Mouse (Mus musculus): ENCODE data around the gene Gstm7.
"Not testable (repeated sequence)": the region's sequence is repeated elsewhere in the genome, so short reads cannot be mapped to it uniquely, and the experiment has no call there.

The Gstm7 gene

DNA sequence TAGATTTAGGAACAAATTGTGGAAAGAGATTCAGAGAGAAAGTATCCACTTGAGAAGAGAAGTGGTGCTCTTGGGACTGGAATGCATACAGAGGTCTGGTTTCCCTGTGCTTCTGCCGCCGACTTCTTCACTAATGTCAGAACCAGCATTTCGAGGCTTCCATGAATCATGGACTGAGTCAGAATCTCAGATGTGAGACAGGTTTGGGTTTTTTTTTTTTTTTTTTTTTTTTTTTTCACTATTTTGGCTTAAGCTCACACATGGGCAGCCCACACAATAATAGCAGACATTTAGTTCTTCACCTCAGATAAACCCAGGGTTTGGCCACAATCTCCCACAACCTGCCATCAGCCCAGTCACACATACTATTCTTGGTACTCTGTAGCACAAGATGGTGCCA, 3.7 kb upstream of the Gstm7 start:
- no peak for DNase-seq (ENCODE audit: low spot score)

DNA sequence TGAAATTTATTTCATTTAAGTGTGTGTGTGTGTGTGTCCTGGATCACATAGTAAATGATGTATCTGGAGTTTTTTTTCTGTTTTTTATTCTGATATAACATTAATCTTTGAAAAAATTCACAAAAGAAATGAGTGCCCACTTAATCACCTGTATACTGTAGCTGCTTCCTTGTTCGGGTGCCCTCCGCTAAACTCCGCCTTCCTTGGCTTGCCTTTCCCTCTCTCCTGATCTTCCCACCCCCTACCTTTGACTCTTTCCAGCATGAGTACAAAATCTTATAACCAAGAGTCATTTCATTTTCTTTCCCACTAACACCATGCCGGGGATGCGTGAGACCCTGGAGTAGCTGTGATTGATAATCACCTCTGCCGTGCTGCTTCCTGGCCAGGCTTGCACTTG, 511 bp upstream of the Gstm7 start:
- no peak for DNase-seq (ENCODE audit: low spot score)

DNA sequence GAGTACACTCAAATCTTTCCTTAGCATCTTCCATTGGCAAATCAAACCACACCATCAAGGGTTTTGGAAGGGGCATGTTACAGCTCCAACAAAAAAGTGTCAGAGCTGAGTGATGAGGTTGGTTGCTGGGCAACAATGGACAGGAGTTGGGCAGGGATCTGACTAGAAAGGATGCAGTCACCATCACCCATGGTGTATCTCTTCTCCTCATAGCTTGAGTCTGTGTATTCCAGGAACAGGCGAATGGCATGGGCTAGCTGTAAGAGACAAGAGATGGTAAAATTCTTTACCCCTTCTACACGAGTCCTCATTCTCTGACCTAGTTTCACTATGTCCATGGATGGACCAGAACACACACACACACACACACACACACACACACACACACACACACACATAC, 483 bp downstream of the Gstm7 start:
- DNase-seq (ENCODE audit: low spot score): no peak

DNA sequence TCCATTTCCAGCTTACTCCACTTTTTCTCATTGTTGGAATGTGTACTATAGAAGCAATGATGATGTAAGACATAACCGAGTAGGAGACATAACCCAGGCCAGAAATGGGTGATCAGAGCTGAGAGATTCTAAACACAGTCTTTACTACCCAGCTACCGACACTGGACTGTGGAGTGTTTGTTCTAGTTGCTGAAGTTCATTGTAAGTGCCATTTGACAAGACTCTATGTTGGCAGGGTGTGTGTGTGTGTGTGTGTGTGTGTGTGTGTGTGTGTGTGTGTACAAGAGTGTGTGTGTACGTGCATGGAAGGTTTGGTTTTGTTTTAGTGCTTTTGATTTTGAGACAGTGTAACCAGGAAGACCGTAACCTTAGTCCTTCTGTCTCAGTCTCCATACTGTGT, 1.9 kb downstream of the Gstm7 start:
- DNase-seq (ENCODE audit: low spot score): no peak

DNA sequence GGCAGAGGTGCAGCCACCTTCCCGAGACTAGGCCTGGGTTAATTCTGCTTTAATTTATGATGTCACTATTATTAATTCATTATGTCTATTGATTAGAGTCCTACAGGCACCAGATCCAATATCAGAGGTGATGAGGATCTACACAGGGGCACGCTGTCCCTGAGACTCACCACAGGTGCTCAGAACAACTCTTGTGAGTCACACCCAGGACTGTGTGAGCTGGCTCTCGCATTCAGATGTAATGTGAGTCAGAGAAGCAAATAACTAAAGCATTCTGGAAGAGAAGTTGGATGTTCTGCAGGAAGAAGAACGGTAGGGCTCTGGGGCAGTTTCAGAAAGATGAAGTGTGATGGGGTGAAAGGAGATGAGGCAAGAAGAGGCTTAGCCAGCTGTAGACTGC, 2.4 kb downstream of the Gstm7 start:
- DNase-seq (ENCODE audit: low spot score): no peak

DNA sequence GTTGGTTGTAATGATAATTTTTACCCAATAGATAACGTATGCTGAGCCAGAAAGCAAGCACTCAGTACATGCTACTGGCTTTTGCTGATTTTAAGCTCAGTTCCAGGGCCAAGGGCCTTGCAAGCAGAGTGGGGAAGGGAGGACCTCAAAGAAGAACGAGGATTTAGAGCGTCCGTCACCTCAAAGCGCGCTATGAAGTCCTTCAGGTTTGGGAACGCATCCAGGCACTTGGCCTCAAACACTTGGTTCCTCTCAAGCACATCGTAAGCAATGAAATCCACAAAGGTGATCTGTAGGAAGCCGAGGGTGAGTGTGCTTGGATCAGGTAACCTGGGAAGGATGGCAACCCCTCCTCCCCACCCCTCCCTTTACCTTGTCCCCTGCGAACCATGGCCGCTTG, 2.9 kb downstream of the Gstm7 start:
- DNase-seq (ENCODE audit: low spot score): no peak

DNA sequence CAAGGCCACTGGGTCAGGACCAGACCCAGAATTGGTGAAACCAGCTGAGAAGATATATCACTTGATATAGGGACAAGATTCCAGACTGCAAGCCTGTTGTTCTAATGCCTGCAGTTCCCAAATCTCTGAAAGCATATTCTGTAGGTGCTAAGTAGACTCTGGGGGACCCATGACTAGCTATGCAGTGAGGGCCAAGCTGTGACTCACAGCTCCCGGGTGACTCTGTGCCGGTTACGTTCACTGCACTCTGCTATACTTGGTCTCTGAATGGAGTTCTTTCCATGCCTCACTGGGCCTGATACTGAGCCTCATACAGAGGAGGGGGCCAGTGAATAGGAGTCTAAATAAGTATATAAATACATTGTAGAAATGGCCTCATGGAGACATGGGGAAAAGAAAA, 3.8 kb downstream of the Gstm7 start:
- DNase-seq (ENCODE audit: low spot score): no peak

DNA sequence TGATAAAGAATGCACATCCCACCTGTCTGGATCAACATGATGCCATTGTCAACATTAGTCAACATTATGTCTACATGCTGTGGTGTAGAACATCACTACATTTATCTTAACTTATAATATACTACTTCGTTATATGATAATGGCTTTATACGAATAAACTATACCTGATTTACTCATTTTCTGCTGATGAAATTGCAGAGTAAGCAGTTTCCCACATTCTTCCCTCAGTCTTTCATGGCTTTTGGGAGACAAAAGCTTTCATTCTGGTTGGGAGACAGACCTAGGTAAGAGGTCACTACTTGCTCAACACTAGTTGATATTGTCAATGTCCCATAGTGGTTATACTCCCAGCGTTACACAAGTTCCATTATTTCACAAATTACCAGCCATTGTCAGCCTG, 6.3 kb downstream of the Gstm7 start:
- DNase-seq (ENCODE audit: low spot score): no peak

DNA sequence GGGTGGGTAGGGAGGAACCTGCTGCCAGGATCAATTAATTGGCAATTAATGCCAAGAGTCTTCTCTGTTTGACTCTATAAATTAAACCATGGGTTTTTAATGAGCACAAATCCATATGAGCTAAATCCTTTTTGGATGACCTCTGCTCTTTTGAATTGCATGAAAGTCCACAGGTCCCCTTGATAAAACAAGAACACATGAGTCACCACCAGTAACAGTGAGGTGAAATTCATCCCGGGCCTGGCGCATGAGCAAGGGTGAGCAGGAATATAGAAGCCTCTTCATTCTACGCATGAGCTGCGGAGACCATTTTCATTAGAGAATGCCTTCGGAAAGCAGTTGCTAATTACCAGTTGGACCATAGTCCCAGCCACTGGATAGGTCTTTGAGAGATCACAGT, 11.3 kb downstream of the Gstm7 start:
- DNase-seq (ENCODE audit: low spot score): no peak

DNA sequence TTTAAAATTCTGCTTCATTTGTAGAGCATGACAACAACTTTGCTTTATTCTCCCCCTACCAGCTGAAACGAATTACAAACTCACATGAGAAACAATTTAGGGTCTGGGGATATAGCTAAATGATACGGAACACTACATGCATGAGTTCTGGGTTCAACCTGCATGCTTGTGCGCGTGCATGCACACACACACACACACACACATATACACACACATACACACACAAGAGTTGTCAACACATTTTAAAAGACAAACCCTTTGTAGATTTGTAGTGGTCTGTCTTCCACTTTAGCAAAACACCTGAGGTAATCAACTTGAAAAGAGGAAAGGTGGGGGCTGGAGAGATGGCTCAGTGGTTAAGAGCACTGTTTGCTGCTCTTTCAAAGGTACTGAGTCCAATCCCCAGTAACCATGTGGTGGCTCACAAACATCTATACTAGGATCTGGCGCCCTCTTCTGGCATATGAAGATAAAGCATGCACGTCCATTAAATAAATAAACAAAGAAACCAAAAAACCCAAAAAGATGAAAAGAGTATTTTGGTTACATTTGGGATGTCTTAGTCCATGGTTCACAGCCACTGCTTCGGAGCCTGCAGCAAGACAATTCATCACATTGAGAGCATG, 13.7 kb downstream of the Gstm7 start:
- no peak for DNase-seq (ENCODE audit: low spot score)

DNA sequence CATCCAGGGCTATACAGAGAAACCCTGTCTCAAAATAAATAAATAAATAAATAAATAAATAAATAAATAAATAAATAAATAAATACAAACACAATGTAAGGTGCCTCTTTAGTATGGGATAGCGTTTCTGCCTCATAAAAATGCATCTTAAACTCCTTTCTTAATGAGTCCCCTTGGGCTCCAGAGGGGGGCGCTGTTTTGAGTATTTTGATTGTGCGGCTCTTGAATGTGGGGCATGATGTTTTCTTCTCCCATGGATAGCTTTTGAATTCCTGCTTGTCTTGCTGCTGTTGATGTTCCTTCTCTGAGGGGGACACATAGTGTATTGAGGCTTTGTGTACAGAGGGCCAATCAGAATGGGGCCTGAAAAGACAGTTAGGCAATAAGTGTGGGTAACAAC, 14.5 kb downstream of the Gstm7 start:
- DNase-seq (ENCODE audit: low spot score): no peak

DNA sequence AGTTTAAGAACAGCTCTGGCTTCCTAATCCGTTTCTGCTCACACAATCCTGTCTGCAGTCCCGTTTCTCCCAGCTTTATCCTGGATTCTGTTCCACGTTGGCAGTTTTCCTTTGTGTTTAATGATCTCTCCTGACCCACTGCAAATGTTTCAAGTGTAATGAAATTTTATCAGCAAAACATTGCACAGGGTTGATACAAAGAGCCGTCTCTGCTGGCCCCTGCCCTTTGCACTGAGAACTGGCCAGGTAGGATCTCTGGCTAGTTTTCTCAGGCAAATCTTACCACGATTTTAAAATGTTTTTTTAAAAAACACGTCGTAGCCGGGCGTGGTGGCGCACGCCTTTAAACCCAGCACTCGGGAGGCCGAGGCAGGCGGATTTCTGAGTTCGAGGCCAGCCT, 14.9 kb downstream of the Gstm7 start:
- no peak for DNase-seq (ENCODE audit: low spot score)

DNA sequence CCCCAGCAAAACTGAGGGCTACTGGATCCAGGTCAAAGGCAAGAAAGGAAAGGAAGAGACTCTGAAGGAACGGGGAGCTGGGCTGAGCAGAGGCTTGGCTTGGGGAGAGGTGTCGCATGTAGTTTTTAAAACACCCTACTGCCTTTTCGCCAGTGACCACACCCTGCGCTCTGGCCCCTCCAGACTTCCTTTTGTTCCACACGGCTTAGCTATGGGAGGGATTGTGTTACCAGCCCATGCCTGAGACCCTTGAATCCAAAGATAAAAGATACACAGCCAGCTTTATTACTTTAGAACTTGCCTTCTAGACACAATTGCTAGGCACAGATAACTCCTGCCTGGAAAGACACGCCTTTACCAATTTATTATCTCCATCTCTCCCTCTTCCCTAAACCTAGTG, 25.7 kb downstream of the Gstm7 start:
- DNase-seq (ENCODE audit: low spot score): no peak

DNA sequence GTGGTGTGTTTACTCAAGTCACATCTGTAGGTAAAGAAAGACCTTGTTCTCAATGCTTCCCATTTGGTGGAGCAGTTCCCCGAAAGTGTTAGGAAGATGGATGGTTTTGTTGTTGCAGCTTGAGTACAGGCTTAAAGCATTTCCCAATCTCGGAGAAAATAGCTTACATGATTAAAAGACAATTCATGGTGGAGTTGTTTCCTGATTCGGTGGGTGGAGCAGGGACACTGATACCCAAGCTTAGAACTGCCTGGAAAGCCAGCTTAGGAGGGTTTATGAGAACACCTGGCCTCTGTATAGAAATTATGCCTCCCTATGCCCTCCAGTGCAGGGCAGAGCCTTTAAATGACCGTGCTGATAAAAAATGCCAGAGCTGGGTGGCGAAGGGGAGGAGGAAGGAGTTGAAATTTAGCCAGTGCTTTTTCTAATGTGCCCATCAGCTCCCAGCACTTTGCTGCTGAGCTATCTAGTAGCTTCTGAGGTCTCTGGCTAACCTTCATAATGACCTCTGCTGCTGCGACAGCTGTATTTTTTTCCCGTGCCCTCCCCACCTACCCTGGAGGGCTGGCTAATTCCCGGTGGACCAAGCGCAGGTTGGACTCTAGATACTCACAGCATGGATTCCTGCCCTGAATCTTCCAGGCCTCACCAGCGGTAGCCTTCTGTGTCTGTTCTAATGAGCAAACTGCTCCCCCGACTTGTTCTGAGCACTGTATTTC, 30.5 kb downstream of the Gstm7 start:
- DNase-seq (ENCODE audit: low spot score): no peak

DNA sequence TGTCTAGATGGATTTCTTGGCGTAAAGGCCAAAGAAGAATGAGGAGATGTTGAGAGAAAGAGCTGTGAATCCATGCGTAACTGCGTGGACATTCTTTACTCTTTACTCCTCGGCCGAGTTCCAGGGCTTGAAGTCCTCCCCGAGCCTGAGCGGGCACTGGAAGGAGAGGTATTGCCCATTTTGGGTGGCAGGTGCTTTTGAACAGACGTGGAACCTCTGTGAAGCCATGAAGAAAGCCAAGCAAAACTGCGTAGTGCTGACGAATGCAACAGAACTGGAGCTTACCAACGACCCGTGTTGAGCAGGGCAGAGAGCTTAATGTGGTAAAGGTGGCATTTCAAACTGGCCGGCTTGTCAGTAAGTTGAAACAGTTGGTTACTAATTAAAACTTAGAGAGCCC, 32.9 kb downstream of the Gstm7 start:
- DNase-seq (ENCODE audit: low spot score): no peak

DNA sequence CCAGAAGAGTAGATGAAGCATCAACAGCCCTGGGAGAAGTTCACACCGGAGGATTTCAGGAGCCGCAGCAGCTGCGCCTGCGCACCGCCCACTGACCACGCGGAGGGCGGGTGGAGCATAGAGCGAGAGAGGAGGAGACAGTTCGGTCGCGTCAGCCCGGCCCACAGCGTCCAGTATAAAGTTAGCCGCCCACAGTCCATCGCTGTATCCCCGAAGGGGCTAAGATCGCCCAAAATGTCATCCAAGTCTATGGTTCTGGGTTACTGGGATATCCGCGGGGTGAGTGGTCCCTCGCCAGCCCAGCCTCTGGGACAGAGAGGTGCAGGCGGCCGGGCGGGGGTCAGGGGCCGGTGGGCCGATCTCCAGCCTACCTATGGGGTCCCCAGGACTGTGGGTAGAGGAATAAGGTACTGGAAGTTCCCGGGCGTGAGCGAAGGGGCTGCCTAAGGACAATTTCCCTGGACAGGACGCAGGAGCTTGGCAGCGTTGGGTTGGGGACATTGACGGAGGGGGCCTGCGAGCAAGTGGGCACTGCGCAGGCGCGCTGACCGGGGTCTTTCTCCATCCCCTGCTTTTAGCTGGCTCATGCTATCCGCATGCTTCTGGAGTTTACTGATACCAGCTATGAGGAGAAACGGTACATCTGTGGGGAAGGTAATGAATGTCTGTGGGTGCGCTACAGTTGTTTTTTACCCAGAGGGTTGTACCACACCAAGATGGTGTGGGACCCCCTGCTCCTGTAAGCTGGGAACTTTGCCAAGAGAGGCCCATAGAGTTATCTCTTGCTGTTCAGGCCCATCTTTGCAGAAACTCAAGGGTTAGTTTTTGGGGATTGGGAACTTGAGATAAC, 35.7 kb downstream of the Gstm7 start, which contains the start of gene Gstm5:
Gene Gstm5 (plus strand): TSS at position 102 of the 850 bp plus-strand sequence.
- DNase-seq (ENCODE audit: low spot score): peak; percentile 83

DNA sequence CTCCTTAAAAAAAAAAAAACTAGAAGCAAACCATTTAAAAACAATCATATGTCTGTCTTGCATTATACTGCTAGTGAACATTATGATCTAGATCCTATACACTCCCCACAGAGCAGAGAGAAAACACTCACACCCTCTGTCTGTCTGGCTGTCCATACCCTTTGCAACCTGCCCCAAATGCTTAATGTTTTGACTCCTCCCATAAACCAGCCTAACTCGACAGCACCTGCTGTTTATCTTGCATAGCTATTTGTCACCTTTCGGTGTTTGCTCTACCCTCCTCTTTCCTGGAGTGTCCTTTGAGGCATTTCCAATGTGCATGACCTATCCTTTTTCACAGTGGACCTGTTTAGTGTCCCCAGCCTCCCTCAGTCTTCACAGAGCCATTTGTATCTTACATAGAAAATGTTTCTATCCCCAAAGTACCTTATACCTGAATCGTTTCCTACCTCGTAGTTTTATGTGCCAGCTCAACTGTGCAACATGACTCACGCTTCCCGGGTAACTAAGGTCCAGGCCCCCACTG, 36.4 kb downstream of the Gstm7 start:
- no peak for DNase-seq (ENCODE audit: low spot score)

DNA sequence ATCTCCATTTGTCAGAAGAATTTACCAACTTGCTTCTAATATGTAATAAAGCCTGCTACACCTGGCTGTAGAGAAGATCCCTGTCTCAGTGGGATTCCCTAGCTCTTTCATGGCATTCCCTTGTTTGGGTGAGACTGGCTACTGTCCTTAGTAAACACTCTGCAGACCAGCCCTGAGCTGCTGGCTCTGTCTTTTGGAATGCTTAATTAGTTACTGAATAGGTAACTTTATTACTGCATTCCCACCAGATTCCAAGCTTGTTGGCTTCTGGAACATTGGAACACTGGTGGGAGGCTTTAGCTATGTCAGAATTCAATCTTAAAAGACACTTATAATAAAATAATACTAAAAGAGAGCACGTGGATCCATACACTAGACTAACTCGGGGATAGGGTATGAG, 42.4 kb downstream of the Gstm7 start:
- not testable (repeated sequence) for DNase-seq (ENCODE audit: low spot score)

DNA sequence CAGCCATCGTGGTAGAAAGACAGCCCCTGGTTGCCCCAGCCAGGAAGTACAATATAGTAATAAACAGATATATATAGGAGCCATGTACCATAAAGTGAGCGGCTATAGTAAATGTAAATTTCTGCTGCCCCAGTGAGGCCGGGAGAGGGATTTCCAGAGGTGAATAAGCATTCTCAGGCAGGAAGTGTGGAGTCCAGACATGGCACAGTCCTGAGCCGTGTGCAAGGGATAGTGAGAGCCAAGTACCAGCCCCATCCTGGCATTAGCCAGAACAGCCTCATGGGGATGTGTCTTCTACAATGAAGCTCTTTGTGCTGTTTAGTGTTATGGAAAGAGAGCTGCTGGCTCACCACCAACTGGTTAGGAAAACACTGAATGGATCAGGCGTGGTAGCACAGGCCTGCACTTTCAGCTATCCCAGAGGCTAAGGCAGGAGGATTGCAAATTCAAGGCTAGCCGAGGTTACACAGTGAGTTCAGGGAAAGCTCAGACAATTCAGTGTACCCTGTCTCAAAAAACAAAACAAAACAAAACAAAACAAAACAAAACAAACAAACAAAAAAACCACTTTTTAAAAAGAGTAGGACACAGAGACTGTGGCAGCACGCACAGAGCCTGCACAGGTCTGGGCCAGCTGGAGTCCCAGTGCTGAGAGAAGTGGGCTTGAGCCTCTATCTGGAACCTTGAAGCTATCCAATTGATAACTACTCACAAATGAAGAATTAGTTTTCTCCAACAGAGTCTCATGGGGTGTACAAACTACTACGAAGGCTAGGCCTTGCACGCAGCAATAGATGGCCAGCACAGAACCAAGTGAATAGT, 43.7 kb downstream of the Gstm7 start:
- no peak for DNase-seq (ENCODE audit: low spot score)

DNA sequence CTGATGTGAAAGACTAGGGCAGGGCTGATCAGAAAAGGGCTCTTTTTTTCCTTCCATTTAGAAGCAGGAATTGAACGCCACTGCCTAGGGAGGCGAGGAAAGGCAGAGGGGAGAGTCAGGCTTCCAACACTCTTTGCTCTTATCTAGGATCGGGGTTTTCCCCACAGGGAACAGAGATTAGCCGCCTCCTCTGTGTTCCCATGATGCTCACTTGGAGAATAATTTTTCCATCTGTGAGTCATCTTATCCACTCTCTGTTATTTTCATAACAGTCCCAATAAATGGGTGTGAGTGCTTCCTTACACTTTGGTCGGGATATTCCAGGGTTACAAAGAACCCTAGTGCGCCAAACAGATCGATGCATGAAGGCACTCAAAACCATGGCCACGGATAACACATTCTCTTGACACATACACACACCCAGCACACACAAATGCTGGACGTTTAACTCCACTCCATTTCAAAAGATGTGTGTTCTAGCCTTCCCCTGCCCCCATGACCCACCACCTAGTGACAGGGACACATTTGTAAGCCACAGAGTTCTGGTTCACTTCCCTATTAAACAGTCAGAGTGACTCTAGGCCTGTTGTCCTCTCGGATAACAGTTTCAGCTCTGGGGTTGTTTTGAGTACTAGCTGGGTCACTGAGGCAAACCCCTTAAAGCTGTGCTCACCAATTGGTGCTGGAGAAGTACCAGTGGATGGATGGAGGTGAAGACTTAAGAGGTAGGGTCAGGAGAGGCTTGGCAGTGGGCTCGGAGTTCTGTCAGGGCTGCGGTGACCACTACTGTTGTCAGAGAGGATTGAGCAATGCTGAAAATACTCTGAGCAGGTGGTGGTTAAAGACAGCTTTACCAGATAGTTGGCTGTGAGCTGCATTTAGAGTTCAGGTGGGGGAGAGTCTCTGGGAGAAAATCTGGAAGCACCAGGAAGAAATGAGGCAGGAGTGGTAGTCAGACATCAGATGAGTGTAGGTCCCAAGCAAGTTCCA, 53.6 kb downstream of the Gstm7 start:
- DNase-seq (ENCODE audit: low spot score): no peak

DNA sequence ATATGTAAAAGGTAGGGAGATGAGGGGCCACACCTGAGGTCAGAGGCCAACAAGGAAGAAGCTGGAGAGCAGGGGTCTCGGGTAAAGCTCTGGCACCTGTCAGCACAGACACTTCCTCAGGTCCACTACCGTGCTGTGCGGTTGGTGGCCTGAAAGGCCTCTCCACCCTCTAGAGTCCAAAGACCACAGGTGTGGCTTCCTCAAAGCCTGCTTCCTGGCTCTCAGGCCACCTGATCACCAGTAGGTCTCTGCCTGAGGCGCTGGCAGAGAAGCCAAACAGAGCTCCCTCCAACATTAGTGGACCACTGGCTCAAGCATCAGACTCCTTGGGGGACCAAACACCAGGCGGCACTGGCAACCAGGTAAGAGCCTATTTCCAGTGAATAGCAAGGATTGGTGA, 54.6 kb downstream of the Gstm7 start, which contains the start of gene Eps8l3:
Gene Eps8l3 (plus strand): TSS at position 225 of the 400 bp plus-strand sequence.
- no peak for DNase-seq (ENCODE audit: low spot score)

Measured in ovary, adult 18-20 months (tissue).